Mouse (Mus musculus): ENCODE measurements at regions not wholly inside any gene's neighbourhood (a gene's known extent, or its start where the extent isn't known, plus 50 kb on each side); places are given as distances from the start of the nearest gene placed in this dataset.

GRCm38 (mm10) chr5:29870537-29870936, 134.8 kb upstream of the Gm5129 start:
- DNase-seq (ENCODE audit: low read depth, low spot score), result no peak

GRCm38 (mm10) chr5:29875451-29875850, 137.5 kb upstream of the Il6 start:
- no peak for DNase-seq (ENCODE audit: low read depth, low spot score)

GRCm38 (mm10) chr5:29887267-29887841, 125.6 kb upstream of the Il6 start:
- DNase-seq (ENCODE audit: low read depth, low spot score), result no peak

- no peak for DNase-seq (ENCODE audit: low read depth, low spot score)
Measured at GRCm38 (mm10) chr5:29892344-29892743, 120.6 kb upstream of the Il6 start.

- DNase-seq (ENCODE audit: low read depth, low spot score), result no peak
Measured at GRCm38 (mm10) chr5:29892861-29893260, 120.1 kb upstream of the Il6 start.

DNA sequence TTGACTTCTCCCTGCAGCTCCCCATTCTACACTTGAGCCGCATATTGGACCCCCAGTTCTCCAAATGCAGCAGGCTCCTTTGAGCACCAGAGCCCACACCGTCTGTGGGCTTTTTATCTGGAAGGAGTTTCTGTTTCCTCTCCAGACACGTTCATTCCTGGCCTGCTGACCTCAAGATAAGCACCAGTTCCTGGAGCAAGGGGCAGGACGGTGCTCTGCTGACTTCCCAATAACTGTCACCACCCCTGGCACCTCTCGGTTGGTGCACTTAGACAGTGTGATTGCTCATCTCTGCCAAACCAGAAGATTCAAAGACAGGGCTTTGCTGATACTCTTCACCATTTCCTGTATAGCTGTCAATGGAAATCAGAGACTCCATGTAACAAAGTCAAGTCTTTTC, 119.1 kb upstream of the Il6 start:
- DNase-seq (ENCODE audit: low read depth, low spot score), result no peak

DNA sequence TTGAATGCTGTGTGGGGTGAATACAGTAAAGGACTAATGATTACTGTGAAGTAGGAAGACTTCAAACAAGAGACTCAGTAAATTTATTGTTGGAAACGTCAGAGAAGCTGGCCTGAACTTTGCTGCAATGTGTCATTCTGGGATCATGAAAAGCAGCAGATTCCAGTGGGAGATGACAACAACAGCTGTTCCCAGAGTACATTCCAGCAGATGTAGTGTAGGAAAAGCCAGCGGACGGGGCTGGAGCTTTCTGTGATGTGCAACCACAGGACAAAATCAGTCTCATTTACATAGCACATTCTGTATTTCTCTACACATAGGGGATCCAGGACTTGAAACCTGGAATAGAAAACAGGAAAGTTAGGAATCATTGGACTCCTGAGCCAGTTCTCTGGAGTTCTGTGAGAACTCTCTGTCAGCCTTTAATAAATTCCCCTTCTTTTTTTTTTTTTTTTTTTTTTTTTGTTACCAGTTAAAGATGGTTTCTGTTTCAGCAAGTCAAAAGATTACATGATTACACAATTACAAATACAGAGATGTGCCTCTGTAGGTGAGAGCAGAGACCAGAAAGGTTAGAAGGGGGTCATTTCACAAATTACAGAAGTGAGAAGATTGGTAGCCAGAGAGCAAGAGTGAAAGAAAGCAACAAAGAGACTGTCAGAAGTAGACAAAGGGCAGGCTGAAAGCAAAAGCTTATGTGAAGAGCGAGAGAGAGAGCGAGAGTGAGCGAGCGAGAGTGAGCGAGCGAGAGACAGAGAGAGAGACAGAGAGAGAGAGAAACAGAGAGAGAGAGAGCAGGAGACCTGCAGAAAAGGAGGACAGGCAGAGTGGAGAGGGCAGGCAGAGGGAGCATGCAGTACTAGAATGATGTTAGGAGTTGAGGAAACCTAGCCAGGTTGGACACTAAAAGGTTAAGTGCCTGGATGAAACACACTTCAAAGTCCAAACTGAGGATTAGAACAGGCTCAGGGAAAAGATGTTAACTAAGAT, 118.0 kb upstream of the Il6 start:
- no peak for DNase-seq (ENCODE audit: low read depth, low spot score)

DNA sequence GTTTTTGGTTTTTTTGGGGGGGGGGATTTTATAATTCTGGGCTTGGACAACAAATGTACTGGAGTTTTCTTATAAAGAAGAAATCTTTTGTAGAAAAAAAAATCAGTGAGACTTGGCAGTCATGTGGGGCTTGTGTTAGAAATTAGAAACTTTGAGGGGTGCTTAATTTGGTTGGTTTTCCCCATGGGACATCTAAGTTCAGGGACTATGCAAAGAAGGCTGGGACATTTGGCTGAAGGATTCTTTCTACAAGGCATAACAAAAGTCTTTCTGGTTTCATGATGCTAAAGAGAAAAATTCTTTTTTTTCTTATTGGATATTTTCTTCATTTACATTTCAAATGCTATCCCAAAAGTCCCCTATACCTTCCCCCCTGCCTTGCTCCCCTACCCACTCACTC, 115.3 kb upstream of the Il6 start:
- no peak for DNase-seq (ENCODE audit: low read depth, low spot score)

DNA sequence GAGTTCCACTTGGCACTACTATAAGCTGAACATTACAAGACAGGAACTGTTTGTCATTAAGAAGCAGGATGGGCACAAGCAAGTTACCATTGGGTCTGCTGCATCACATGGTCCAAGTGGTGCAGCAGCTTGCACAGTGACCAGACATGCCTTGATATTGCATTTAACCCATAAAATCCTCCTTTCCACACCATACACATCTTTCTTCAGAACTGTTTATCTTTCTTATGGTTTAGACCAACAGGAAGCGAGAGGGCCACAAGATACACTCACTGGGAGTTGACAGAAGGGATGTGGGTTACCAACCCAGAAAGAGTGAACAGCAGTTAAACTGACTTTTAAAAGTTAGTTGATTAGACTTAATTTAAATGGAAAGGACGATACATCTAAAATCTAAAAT, 111.2 kb upstream of the Il6 start:
- DNase-seq (ENCODE audit: low read depth, low spot score), result no peak

- DNase-seq (ENCODE audit: low read depth, low spot score), result no peak
Measured at GRCm38 (mm10) chr5:29920295-29920694, 92.6 kb upstream of the Il6 start.

DNA sequence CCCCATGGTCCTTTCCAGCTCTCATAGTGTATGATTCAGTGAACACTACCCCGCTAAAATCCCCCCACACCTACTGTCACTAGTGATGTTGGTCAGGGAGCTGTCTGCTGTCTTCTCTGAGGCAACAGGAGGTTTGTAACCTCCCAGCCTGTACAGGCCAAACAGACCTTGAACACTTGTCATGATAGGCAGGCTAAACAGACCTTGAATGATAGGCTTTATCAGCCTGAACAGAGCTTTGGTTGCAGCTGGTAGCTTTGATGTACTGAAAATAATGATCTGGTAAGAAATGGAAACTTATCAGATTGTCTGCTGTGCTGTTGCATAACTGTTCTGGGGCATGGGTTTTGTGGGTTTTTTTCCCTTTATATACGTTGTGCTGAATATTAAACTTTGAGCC, 87.4 kb upstream of the Il6 start:
- DNase-seq (ENCODE audit: low read depth, low spot score), result no peak

DNA sequence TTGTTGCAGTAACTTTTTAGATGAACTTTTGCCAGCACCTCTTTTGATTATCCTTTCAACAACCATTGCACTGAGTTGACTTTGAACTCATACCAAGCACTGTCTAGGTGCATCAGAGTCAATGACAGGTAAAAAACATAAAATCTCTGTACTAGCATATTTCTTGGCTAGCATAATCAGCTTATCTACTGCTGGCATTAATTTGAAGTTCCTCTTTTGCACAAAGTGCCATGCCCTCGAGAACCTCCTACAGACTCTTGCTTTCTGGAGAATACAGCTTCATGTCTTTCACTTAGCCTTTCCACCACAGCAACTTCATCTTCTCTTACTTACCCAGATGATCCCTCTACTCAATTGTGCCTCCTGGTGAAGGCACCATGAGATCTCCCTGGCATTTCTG, 85.3 kb upstream of the Il6 start:
- no peak for DNase-seq (ENCODE audit: low read depth, low spot score)

DNA sequence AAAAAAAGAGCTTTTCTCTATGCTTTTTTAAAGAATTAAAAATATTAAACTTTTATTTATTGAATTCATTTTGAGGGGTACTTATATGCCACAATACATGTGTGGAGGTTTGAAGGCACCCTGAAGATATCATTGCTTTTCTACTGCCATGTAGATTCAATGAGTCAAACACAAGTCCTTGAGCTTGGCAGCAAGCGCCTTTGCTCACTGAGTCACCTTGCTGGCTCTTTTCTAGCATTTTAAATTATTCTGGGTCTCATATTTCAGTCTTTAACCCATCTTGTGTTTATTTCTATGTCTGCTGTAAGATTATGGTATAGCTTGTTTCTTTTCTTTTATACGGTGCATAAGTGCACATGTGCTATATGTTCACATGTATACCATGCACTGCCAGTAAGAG, 83.5 kb upstream of the Il6 start:
- DNase-seq (ENCODE audit: low read depth, low spot score), result no peak

DNA sequence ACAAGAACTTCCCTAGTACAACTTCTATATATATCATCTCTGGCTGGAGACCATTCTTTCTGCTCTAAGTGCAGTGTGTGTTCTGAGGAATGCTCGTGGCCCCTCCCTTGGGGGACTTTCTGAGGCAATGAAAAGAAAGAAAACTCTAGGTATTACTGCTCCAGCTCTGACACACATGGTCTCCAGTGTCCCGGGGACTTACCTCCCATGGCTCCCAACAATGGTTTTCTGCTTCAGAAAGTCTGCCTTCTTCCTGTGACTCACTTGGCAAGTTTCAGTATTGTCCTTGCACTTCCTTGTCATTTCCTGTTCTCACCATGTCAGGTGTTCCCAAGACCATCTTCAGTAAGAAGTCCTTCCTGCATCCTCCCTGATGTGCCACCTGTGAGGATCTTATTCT, 65.7 kb upstream of the Il6 start:
- peak; percentile 33 for DNase-seq (ENCODE audit: low read depth, low spot score)

- DNase-seq (ENCODE audit: low read depth, low spot score), result no peak
Measured at GRCm38 (mm10) chr5:29948161-29948560, 64.8 kb upstream of the Il6 start.

DNA sequence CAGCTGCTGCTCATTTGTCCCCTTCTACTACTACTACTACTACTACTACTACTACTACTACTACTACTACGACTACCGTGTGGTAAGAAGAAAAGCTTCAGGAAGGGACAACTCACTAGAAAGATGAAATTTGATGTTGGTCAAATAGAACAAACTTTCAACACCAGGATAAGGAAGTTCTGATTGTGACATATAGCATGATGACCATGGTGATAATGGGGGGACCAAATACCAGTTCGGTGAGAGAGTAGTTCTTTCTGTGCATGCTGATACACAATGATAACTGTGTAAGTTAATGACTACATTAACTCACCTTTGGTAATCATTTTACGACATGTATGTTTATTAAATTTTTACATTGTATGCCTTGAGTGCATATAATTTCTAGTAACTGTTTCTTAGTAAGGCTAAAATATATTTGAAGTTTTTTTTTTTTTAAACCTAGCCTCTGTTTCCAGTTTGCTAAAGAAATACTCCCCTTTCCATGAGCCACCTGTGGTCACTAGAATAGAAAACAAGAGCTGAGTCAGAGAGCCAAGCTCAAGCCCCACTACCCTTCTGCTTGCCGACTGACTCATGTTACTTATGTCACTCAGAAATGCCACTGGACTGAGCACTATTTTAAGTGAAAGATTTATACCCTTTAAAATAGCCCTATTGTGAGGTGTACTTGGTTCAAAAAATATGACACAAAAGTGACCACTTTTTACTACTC, 62.3 kb upstream of the Il6 start:
- no peak for DNase-seq (ENCODE audit: low read depth, low spot score)

DNA sequence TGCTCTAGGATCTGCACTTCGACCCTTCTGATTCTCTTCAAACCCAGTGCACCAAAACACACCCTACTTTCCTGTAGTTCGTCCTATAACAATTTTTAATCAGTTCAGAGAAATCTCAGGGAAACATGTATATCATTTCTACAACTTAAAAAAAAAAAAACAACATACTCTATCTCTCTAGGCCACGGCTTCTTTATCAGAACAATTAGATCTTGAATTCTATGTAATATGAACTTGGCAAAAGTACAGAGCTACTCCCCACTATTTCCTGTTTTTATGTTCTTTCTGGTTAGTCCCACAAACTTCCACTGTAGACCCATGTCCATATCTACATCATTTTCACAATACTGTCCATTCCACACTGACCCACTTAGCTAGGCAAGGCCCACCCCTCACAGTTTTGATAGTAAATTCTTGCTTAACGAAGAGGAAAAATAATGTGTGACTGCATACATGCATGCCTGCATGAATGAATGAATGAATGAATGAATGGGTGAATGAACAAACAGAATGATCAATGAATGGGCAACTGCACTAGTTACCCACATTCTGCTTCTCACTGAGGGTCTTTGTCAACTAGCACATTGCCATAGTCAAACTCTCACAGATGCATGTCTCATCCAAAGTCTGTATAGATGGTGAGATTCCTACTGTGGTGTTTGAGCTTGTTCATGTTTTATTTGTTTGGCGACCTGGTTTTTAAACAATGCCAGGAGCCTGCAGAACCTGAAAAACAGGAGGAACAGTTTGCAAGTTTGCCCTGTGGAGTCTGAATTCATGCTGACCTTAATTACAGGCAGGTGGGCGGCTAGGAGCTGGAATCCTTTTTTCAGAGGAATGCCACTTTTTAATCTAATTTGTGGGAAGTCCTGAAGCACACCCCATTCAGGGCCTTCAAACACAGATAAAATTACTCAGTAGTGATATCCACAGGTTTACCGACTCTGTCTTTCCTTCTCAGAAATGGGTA, 61.2 kb upstream of the Il6 start:
- peak; percentile 7 for DNase-seq (ENCODE audit: low read depth, low spot score)
